In genomic region chr16:23533707-23534106, GRCm38 (mm10) we compare ENCODE assay signal across 20 mouse cellular contexts. TPM values are rescaled to one million over a fixed set of nuclear protein-coding genes. Genes with fewer than 3 reads are reported as not detected.
"Had no signal": no experiment of that assay in that cellular context is flagged by ENCODE, and none has a peak within 500 bp of the region (broad histone marks: within the 10 kb centered on the region; RNA-seq: fewer than 3 reads in every experiment).

No protein-coding gene starts in this region.

- H3K27me3 ChIP-seq: midbrain, embryonic 12.5 days; neural tube, embryonic 13.5 days; neural tube, embryonic 15.5 days had no signal

- H3K4me3 ChIP-seq: midbrain, embryonic 10.5 days; midbrain, embryonic 12.5 days; myocyte; neural tube, embryonic 13.5 days; neural tube, embryonic 15.5 days had no signal

- ATAC-seq: midbrain, embryonic 16.5 days had no signal

- DNase-seq: lung, embryonic 14.5 days; lung, postnatal 10 days; lung, postnatal 4 days; midbrain, embryonic 14.5 days; retina, postnatal 1 day; right cerebral cortex, adult 18-20 months; right cerebral cortex, postnatal 25 days; right cerebral cortex, postnatal 4 days; spleen, adult 18-20 months; thymus, adult 18-20 months; thymus, postnatal 14 days; thymus, postnatal 36 days had no signal

- H3K4me1 ChIP-seq: midbrain, embryonic 10.5 days; midbrain, embryonic 12.5 days; neural tube, embryonic 13.5 days; neural tube, embryonic 15.5 days had no signal

- H3K9me3 ChIP-seq: midbrain, embryonic 10.5 days; midbrain, embryonic 12.5 days; neural tube, embryonic 13.5 days; neural tube, embryonic 15.5 days had no signal

- H3K36me3 ChIP-seq: midbrain, embryonic 10.5 days; midbrain, embryonic 12.5 days; neural tube, embryonic 13.5 days; neural tube, embryonic 15.5 days had no signal

- H3K4me2 ChIP-seq: lung, embryonic 14.5 days; midbrain, embryonic 12.5 days; neural tube, embryonic 13.5 days; neural tube, embryonic 15.5 days had no signal

- H3K27ac ChIP-seq: midbrain, embryonic 10.5 days; midbrain, embryonic 12.5 days; neural tube, embryonic 13.5 days; neural tube, embryonic 15.5 days had no signal

- H3K9ac ChIP-seq: lung, embryonic 14.5 days; midbrain, embryonic 12.5 days; neural tube, embryonic 13.5 days; neural tube, embryonic 15.5 days had no signal

RNA-seq across cellular contexts. Expression of gene Masp1, which starts 13.1 kb away (rescaled TPM):
- total RNA-seq: megakaryocyte, adult 5-6 weeks; megakaryocyte-erythroid progenitor cell, adult 5-6 weeks had no signal
